Mouse (Mus musculus) heart, postnatal 36 days (tissue): ENCODE measurements at regions not wholly inside any gene's neighbourhood (a gene's known extent, or its start where the extent isn't known, plus 50 kb on each side); places are given as distances from the start of the nearest gene placed in this dataset.

Experiments
- DNase-seq, 2 experiments: peaks; one replicate each; pipeline ENCODE4 v3.0.0; 2021 to 2022
- intact Hi-C: fragments of 180-260 bp; cut with DNase I; formaldehyde crosslinking; loops from one replicate; pipeline ENCODE4 v1.15.1; 2025

- intact Hi-C loops = loop anchor here (5.0 kb wide), 1 partner anchor 201 kb away; no protein-coding TSS in a partner anchor
- peak; percentile 4 to 21 for DNase-seq
Measured at GRCm38 (mm10) chr11:18821384-18821783, 197.4 kb downstream of the Meis1 start.

- no peak for DNase-seq
- intact Hi-C loops = no loop called here
Measured at GRCm38 (mm10) chr11:18814110-18814509, 204.7 kb downstream of the Meis1 start.

- intact Hi-C loops = no loop called here
- DNase-seq = no peak
Measured at GRCm38 (mm10) chr11:18767479-18767878, 251.3 kb downstream of the Meis1 start.

GRCm38 (mm10) chr11:18766458-18767016 is 252.2 kb downstream of the Meis1 start:
- no peak for DNase-seq
- intact Hi-C loops = no loop called here

- no peak for DNase-seq
- intact Hi-C loops = no loop called here
Measured at GRCm38 (mm10) chr11:18758591-18759074, 260.2 kb downstream of the Meis1 start.

GRCm38 (mm10) chr11:18756576-18756975 is 262.2 kb downstream of the Meis1 start:
- DNase-seq = no peak
- intact Hi-C loops = no loop called here

- intact Hi-C loops = no loop called here
- DNase-seq = no peak
Measured at GRCm38 (mm10) chr11:18754732-18755525, 263.9 kb downstream of the Meis1 start.

- intact Hi-C loops = no loop called here
- no peak for DNase-seq
Measured at GRCm38 (mm10) chr11:18753856-18754255, 264.9 kb downstream of the Meis1 start.

GRCm38 (mm10) chr11:18753246-18753645 is 265.5 kb downstream of the Meis1 start:
- DNase-seq = no peak
- intact Hi-C loops = no loop called here

GRCm38 (mm10) chr11:18752512-18752911 is 266.3 kb downstream of the Meis1 start:
- no peak for DNase-seq
- intact Hi-C loops = no loop called here

- DNase-seq = no peak
- intact Hi-C loops = no loop called here
Measured at GRCm38 (mm10) chr11:18750911-18751841, 267.6 kb downstream of the Meis1 start.

GRCm38 (mm10) chr11:18750080-18750375 is 268.8 kb downstream of the Meis1 start:
- intact Hi-C loops = no loop called here
- DNase-seq = no peak

- DNase-seq = no peak
- intact Hi-C loops = no loop called here
Measured at GRCm38 (mm10) chr11:18749265-18750079, 269.3 kb downstream of the Meis1 start.

- intact Hi-C loops = no loop called here
- DNase-seq = no peak
Measured at GRCm38 (mm10) chr11:18747871-18748461, 270.8 kb downstream of the Meis1 start.

- DNase-seq = no peak
- intact Hi-C loops = no loop called here
Measured at GRCm38 (mm10) chr11:18747361-18747760, 271.4 kb downstream of the Meis1 start.

- no peak for DNase-seq
- intact Hi-C loops = no loop called here
Measured at GRCm38 (mm10) chr11:18746486-18746885, 272.3 kb downstream of the Meis1 start.

- no peak for DNase-seq
- intact Hi-C loops = no loop called here
Measured at GRCm38 (mm10) chr11:18745840-18746239, 272.9 kb downstream of the Meis1 start.

GRCm38 (mm10) chr11:18734904-18735664 is 283.7 kb downstream of the Meis1 start:
- no peak for DNase-seq
- intact Hi-C loops = no loop called here

GRCm38 (mm10) chr11:18734075-18734474 is 284.7 kb downstream of the Meis1 start:
- no peak for DNase-seq
- intact Hi-C loops = no loop called here
